18 mouse cellular contexts compared by ENCODE assay signal in the genomic region with DNA sequence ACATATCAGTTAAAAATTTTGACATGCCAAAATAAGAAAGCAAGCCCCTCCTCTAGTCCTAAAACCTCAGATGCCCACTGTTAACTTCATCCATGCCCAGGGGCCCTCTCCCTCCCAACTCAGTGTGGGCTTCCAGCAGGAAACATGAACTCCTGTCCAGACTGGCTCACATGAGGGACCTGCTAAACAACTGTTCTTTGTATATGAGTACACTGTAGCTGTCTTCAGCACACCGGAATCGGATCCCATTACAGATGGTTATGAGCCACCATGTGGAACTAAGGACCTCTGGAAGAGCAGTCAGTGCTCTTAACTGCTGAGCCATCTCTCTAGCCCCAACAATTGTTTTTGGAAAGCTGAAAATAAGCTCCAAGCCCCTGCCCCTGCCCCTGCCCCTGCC.
DNase-seq lines count a peak whose midpoint lies in the region; ATAC-seq and TF ChIP-seq lines count a peak whose summit lies in the region.
"Had no signal": no experiment of that assay in that cellular context is flagged by ENCODE, and none has a peak within 500 bp of the region (broad histone marks: within the 10 kb centered on the region; RNA-seq: fewer than 3 reads in every experiment).

No protein-coding gene starts in this region.

- DNase-seq in gastrocnemius, adult 2 months = no peak
- DNase-seq in gastrocnemius, adult 18-20 months (ENCODE audit: low spot score) = no peak
- no peak for DNase-seq in kidney, postnatal 36 days
- DNase-seq in layer of hippocampus, postnatal 14 days (ENCODE audit: low spot score in 2 of 2) = no peak
- DNase-seq: adrenal gland, postnatal 14 days; cerebellum, adult 8-10 months; gastrocnemius, postnatal 10 days; kidney, postnatal 10 days; thymus, adult 18-20 months; thymus, postnatal 4 days had no signal

- no peaks in the 10 kb centered on the region for H3K36me3 ChIP-seq in kidney, embryonic 16.5 days (ENCODE audit: insufficient read depth, low read length)
- H3K36me3 ChIP-seq in embryonic facial prominence, embryonic 13.5 days = no peaks in the 10 kb centered on the region
- no peaks in the 10 kb centered on the region for H3K36me3 ChIP-seq in limb, embryonic 15.5 days
- H3K36me3 ChIP-seq: embryonic facial prominence, embryonic 15.5 days; heart, embryonic 10.5 days; midbrain, embryonic 15.5 days had no signal

- H3K4me2 ChIP-seq in kidney, embryonic 16.5 days (replicated peaks; ENCODE audit: low read depth, low read length) = no peak overlapping the region
- H3K4me2 ChIP-seq in embryonic facial prominence, embryonic 13.5 days = no peak overlapping the region
- H3K4me2 ChIP-seq in limb, embryonic 15.5 days = no peak overlapping the region
- H3K4me2 ChIP-seq: embryonic facial prominence, embryonic 15.5 days; midbrain, embryonic 15.5 days had no signal

- H3K27ac ChIP-seq in gastrocnemius, adult 2 months = peak overlapping the region; percentile 56
- no peak overlapping the region for H3K27ac ChIP-seq in kidney, embryonic 16.5 days (ENCODE audit: low read length)
- no peak overlapping the region for H3K27ac ChIP-seq in embryonic facial prominence, embryonic 13.5 days
- H3K27ac ChIP-seq in limb, embryonic 15.5 days = no peak overlapping the region; the same call in 1 of the 2 replicates
- H3K27ac ChIP-seq: embryonic facial prominence, embryonic 15.5 days; heart, embryonic 10.5 days; macrophage; midbrain, embryonic 15.5 days had no signal

- 39% methylated on average over 2 of the region's 2 CpGs for WGBS in kidney, embryonic 16.5 days
- WGBS in embryonic facial prominence, embryonic 13.5 days = 12% methylated on average over 2 of the region's 2 CpGs
- 32% methylated on average over 2 of the region's 2 CpGs for WGBS in limb, embryonic 15.5 days

- intact Hi-C loops in gastrocnemius, adult 2 months (cut with DNase I) = no loop called here

- no peak overlapping the region for H3K4me3 ChIP-seq in gastrocnemius, adult 2 months
- H3K4me3 ChIP-seq in kidney, embryonic 16.5 days (ENCODE audit: low read length) = no peak overlapping the region
- no peak overlapping the region for H3K4me3 ChIP-seq in embryonic facial prominence, embryonic 13.5 days
- no peak overlapping the region for H3K4me3 ChIP-seq in limb, embryonic 15.5 days
- H3K4me3 ChIP-seq: embryonic facial prominence, embryonic 15.5 days; heart, embryonic 10.5 days; midbrain, embryonic 15.5 days had no signal

- TF ChIP-seq CTCF in gastrocnemius, adult 2 months (IDR thresholded peaks at IDR 0.05) = no peak

- ATAC-seq in kidney, embryonic 16.5 days (ENCODE audit: low FRiP score, low TSS enrichment) = peak; percentile 67
- peak; percentile 65; the same call in 1 of the 2 replicates for ATAC-seq in embryonic facial prominence, embryonic 13.5 days (ENCODE audit: insufficient number of reproducible peaks, insufficient read depth, low FRiP score, low TSS enrichment, low read depth)
- peak; percentile 41; the same call in 1 of the 2 replicates for ATAC-seq in limb, embryonic 15.5 days (ENCODE audit: insufficient number of reproducible peaks, low FRiP score, low TSS enrichment, low read depth)
- ATAC-seq: forebrain, embryonic 14.5 days; midbrain, embryonic 15.5 days had no signal

- H3K9ac ChIP-seq in kidney, embryonic 16.5 days (replicated peaks; ENCODE audit: low read length) = no peak overlapping the region
- no peak overlapping the region for H3K9ac ChIP-seq in embryonic facial prominence, embryonic 13.5 days
- no peak overlapping the region for H3K9ac ChIP-seq in limb, embryonic 15.5 days
- H3K9ac ChIP-seq: embryonic facial prominence, embryonic 15.5 days; midbrain, embryonic 15.5 days had no signal

- no peaks in the 10 kb centered on the region for H3K27me3 ChIP-seq in kidney, embryonic 16.5 days (ENCODE audit: insufficient read depth, low read length)
- no peaks in the 10 kb centered on the region for H3K27me3 ChIP-seq in embryonic facial prominence, embryonic 13.5 days
- no peaks in the 10 kb centered on the region; the same call in 1 of the 2 replicates for H3K27me3 ChIP-seq in limb, embryonic 15.5 days
- H3K27me3 ChIP-seq: embryonic facial prominence, embryonic 15.5 days; midbrain, embryonic 15.5 days had no signal

- H3K4me1 ChIP-seq in kidney, embryonic 16.5 days (ENCODE audit: insufficient read depth, low read length) = peaks cover 24% of the 10 kb centered on the region; the same call in 1 of the 2 replicates
- peaks cover 25% of the 10 kb centered on the region for H3K4me1 ChIP-seq in embryonic facial prominence, embryonic 13.5 days
- peaks cover 28% of the 10 kb centered on the region for H3K4me1 ChIP-seq in limb, embryonic 15.5 days

- H3K9me3 ChIP-seq in kidney, embryonic 16.5 days (ENCODE audit: low read length) = no peaks in the 10 kb centered on the region
- H3K9me3 ChIP-seq in embryonic facial prominence, embryonic 13.5 days = no peaks in the 10 kb centered on the region
- H3K9me3 ChIP-seq in limb, embryonic 15.5 days = no peaks in the 10 kb centered on the region
- H3K9me3 ChIP-seq: embryonic facial prominence, embryonic 15.5 days; heart, embryonic 10.5 days; midbrain, embryonic 15.5 days had no signal
